Mouse (Mus musculus) embryonic fibroblast, embryonic 13.5 days (primary cell): ENCODE results near the gene Fbxo4.

Experiments used
- CTCF ChIP-seq: IDR thresholded peaks from 2 replicates; pipeline ENCODE4 v1.5.1; 2011; ENCODE audit warnings: mild to moderate bottlenecking, control low read depth, low read length, moderate library complexity, borderline replicate concordance; ENCODE audit not compliant: insufficient read depth
- POLR2A ChIP-seq: IDR thresholded peaks from 2 replicates; pipeline ENCODE4 v1.6.1; 2011; ENCODE audit warnings: low read depth, mild to moderate bottlenecking, control low read depth, low read length, moderate library complexity

- TF ChIP-seq POLR2A (no peak), CTCF (no peak)
These were observed 19.3 kb downstream of the Fbxo4 start for GRCm38 (mm10) chr15:3960094-3960493.
